Mouse (Mus musculus): ENCODE results near the gene Sumo2. TPM values are rescaled to one million over a fixed set of nuclear protein-coding genes. Genes with fewer than 3 reads are reported as not detected.

The Sumo2 gene
- total RNA-seq, 1 experiment: 579 TPM

DNA sequence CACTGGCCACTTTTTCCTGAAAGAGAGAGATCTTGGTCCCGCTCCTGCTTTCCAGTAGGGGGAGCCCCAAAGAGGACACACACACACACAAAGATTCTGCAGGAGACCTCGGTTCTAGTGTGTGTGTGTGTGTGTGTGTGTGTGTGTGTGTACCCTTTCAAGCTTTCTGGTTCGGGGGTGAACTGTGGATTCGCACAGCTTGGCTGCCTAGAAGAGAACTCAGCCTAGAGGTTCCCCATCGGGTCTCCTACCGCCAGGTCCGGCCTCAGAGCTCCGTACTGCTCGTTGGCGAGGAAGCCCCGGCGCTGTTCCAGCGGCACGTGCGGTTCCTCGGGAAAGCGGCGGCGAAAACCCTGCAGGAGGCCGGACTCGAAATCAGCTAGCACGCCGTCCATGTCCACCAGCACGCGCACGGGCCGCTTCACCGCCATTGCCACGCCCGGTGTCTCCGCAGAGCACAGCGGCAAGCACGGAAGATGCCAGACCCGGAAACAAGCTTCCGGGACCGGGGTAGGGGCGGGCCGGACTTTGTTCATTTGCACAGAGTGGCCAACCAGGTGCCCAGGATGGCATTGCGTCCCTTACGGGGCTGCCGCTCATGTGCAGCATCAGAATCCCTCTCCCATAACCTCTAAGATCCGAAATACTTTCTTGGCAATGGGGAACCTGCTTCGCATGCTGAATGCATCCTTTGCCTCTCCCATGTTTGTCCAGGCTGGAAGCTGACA, 44.6 kb downstream of the Sumo2 start, which contains the start of gene Nt5c:
Nt5c (minus strand) TSS at position 507 of the 728 bp plus-strand sequence.
- H3K27ac ChIP-seq (ENCODE audit: insufficient read depth, low read depth, low read length, poor library complexity, severe bottlenecking): no peak within 1 kb of the TSS
- no peak for DNase-seq (ENCODE audit: low read depth, low spot score)

DNA sequence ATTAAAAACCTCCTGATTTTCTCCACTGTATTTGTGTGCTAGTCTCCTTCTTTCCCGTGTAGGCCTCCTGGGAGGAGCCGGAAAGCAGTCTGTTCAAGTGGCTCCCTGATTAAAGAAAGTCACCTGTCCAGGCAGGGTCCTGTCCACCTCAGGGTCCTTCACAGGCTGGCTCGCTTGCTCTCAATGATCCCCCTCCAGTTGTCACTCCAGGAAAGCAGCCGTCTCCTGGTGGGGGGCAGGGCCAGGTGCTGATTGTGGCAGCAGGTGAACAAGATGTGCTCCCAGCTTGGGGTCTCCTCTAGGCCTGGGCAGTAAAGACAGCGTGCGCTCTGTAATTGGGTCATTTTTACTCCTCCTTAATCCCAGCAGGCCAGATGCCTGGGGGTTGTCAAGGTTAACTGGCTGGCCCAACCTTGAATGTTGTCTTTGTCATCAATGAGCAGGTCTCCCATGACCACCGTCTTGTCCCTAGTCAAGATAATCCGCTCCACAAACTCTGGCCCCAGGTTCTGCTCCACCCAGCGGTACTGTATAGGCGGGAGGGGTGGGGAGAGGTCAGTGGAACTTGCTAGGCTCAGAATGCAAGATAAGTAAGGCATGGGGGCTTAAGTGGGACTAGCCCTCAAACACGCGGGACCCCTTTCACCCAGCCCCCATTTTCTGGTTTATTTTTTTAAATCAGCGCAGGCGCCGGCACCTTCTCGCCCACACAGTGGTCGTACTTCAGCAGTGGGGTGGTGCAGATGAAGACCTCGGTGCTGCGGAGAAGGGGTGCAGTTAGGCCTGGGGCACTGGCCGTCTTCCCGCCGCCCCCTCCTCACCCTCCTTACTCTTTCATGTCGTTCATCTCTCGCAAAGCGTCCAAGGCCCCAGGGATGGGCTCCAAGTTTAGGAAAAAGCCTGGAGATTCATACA, 45.4 kb downstream of the Sumo2 start:
- Histone ChIP-seq H3K36me3 (ENCODE audit: control insufficient read depth, insufficient read depth, low read length, poor library complexity, severe bottlenecking) (peaks cover 9% of the 10 kb centered on the region; the same call in 1 of the 2 replicates), H3K9ac (ENCODE audit: insufficient read depth, low read depth, low read length, poor library complexity, severe bottlenecking) (peak overlapping the region; percentile 72), H3K4me1 (ENCODE audit: control insufficient read depth in 2 of 2, insufficient read depth in 2 of 2, low read length in 2 of 2, poor library complexity in 1 of 2) (peaks cover 0 to 9% of the 10 kb centered on the region in 2 experiments; a peak in 2 of 4 replicates), H3K27ac (ENCODE audit: insufficient read depth, low read depth, low read length, poor library complexity, severe bottlenecking) (no peak overlapping the region), H3K4me3 (ENCODE audit: insufficient read depth in 1 of 2, low read depth in 1 of 2, low read length in 2 of 2, poor library complexity in 1 of 2, severe bottlenecking in 1 of 2) (peak overlapping the region; percentile 80 to 81), H3K9me3 (ENCODE audit: control insufficient read depth, insufficient read depth, low read depth, low read length) (no peaks in the 10 kb centered on the region)
- no peak for DNase-seq (ENCODE audit: low read depth, low spot score)
- no peak for TF ChIP-seq CHD2 (IDR thresholded peaks at IDR 0.05; ENCODE audit: low read depth, low read length)
- no peak for TF ChIP-seq HCFC1 (IDR thresholded peaks at IDR 0.05; ENCODE audit: borderline replicate concordance, insufficient read depth, low read length)
- no peak for TF ChIP-seq MAFK (IDR thresholded peaks at IDR 0.05; ENCODE audit: insufficient read depth, low read depth, low read length)
- no peak for TF ChIP-seq ZC3H11A (IDR thresholded peaks at IDR 0.05; ENCODE audit: borderline replicate concordance, low read depth, low read length)
- TF ChIP-seq ZNF384 (IDR thresholded peaks at IDR 0.05; ENCODE audit: low read depth, low read length): no peak
- in situ Hi-C loops (cut with MboI; ENCODE audit: low sequenced_read_pairs in 2 of 2, unreplicated experiment in 2 of 2): no loop called here

More for the DNA sequence above, 44.6 kb downstream of the Sumo2 start, which contains the start of gene Nt5c:
- H3K9ac ChIP-seq (ENCODE audit: insufficient read depth, low read depth, low read length, poor library complexity, severe bottlenecking): peak within 1 kb of the TSS; percentile 74
- H3K4me3 ChIP-seq (ENCODE audit: insufficient read depth in 1 of 2, low read depth in 1 of 2, low read length in 2 of 2, poor library complexity in 1 of 2, severe bottlenecking in 1 of 2): peak within 1 kb of the TSS; percentile 80 to 81
- in situ Hi-C loops (cut with MboI; ENCODE audit: low sequenced_read_pairs in 2 of 2, unreplicated experiment in 2 of 2): no loop called here
- no peaks in the 10 kb centered on the region for H3K9me3 ChIP-seq (ENCODE audit: control insufficient read depth, insufficient read depth, low read depth, low read length)
- peaks cover 0 to 8% of the 10 kb centered on the region in 2 experiments; a peak in 2 of 4 replicates for H3K4me1 ChIP-seq (ENCODE audit: control insufficient read depth in 2 of 2, insufficient read depth in 2 of 2, low read length in 2 of 2, poor library complexity in 1 of 2)
- no peak for TF ChIP-seq MAFK (IDR thresholded peaks at IDR 0.05; ENCODE audit: insufficient read depth, low read depth, low read length)
- TF ChIP-seq ZC3H11A (IDR thresholded peaks at IDR 0.05; ENCODE audit: borderline replicate concordance, low read depth, low read length): no peak
- peak; percentile 31; the same call in 1 of the 2 replicates for TF ChIP-seq HCFC1 (IDR thresholded peaks at IDR 0.05; ENCODE audit: borderline replicate concordance, insufficient read depth, low read length)
- peaks cover 9% of the 10 kb centered on the region; the same call in 1 of the 2 replicates for H3K36me3 ChIP-seq (ENCODE audit: control insufficient read depth, insufficient read depth, low read length, poor library complexity, severe bottlenecking)

DNA sequence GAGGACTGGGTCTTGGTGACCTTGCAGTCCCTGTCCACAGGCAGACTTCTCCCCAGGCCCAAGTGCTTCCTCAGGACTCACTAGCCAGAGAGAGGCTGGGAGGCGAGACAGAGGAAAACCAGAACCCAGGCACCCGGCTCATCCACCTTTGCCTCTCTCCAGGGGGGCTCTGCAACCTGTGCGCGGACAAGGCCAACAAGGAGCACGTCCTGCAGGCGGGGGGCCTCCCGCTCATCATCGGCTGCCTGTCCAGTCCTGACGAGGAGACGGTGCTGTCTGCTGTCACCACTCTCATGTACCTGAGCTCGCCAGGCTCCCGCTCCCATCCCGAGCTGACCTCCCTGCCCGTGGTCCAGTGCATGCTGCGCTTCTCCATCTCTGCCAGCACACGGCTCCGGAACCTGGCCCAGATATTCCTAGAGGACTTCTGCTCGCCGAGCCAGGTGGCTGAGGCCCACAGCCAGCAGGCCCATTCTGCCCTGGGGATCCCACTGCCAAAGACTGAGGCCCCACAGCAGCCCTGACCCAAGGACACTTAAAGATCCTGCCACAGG, 47.4 kb downstream of the Sumo2 start:
- Histone ChIP-seq H3K27ac (ENCODE audit: insufficient read depth, low read depth, low read length, poor library complexity, severe bottlenecking) (no peak overlapping the region), H3K9ac (ENCODE audit: insufficient read depth, low read depth, low read length, poor library complexity, severe bottlenecking) (no peak overlapping the region), H3K9me3 (ENCODE audit: control insufficient read depth, insufficient read depth, low read depth, low read length) (no peaks in the 10 kb centered on the region), H3K4me1 (ENCODE audit: control insufficient read depth in 2 of 2, insufficient read depth in 2 of 2, low read length in 2 of 2, poor library complexity in 1 of 2) (peaks cover 0 to 12% of the 10 kb centered on the region in 2 experiments; a peak in 2 of 4 replicates), H3K4me3 (ENCODE audit: insufficient read depth in 1 of 2, low read depth in 1 of 2, low read length in 2 of 2, poor library complexity in 1 of 2, severe bottlenecking in 1 of 2) (no peak overlapping the region), H3K36me3 (ENCODE audit: control insufficient read depth, insufficient read depth, low read length, poor library complexity, severe bottlenecking) (peaks cover 9% of the 10 kb centered on the region; the same call in 1 of the 2 replicates)
- TF ChIP-seq ZC3H11A (IDR thresholded peaks at IDR 0.05; ENCODE audit: borderline replicate concordance, low read depth, low read length) (no peak), CHD2 (IDR thresholded peaks at IDR 0.05; ENCODE audit: low read depth, low read length) (no peak), MAFK (IDR thresholded peaks at IDR 0.05; ENCODE audit: insufficient read depth, low read depth, low read length) (no peak), ZNF384 (IDR thresholded peaks at IDR 0.05; ENCODE audit: low read depth, low read length) (no peak), HCFC1 (IDR thresholded peaks at IDR 0.05; ENCODE audit: borderline replicate concordance, insufficient read depth, low read length) (no peak)
- in situ Hi-C loops (cut with MboI; ENCODE audit: low sequenced_read_pairs in 2 of 2, unreplicated experiment in 2 of 2): no loop called here
- DNase-seq (ENCODE audit: low read depth, low spot score): no peak

DNA sequence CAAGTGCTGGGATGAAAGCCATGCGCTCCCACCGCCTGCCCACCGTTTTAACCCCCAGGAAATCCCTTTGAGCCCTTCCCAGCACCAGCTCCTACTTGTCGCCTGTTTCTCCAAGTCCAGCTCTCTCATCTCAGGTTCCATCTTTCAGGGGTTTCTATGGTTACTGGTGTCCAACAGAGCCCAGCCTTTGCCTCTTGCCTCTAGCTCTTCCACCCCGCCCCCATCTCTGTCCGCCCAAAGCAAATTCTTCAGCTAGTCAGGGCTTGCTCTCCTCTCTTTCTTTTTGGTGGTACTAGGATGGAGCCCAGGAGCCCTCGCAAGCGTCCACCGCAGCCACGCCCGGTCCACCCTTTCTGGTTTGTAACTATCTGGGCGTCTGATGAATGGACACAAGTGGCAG, 50.9 kb downstream of the Sumo2 start:
- peaks cover 0 to 4% of the 10 kb centered on the region in 2 experiments; a peak in 1 of 4 replicates for H3K4me1 ChIP-seq (ENCODE audit: control insufficient read depth in 2 of 2, insufficient read depth in 2 of 2, low read length in 2 of 2, poor library complexity in 1 of 2)
- in situ Hi-C loops (cut with MboI; ENCODE audit: low sequenced_read_pairs in 2 of 2, unreplicated experiment in 2 of 2): no loop called here
- H3K9ac ChIP-seq (ENCODE audit: insufficient read depth, low read depth, low read length, poor library complexity, severe bottlenecking): no peak overlapping the region
- peaks cover 9% of the 10 kb centered on the region; the same call in 1 of the 2 replicates for H3K36me3 ChIP-seq (ENCODE audit: control insufficient read depth, insufficient read depth, low read length, poor library complexity, severe bottlenecking)
- peak overlapping the region; percentile 8; the same call in 1 of the 2 replicates for H3K27ac ChIP-seq (ENCODE audit: insufficient read depth, low read depth, low read length, poor library complexity, severe bottlenecking)
- no peaks in the 10 kb centered on the region for H3K9me3 ChIP-seq (ENCODE audit: control insufficient read depth, insufficient read depth, low read depth, low read length)
- DNase-seq (ENCODE audit: low read depth, low spot score): peak; percentile 40
- H3K4me3 ChIP-seq (ENCODE audit: insufficient read depth in 1 of 2, low read depth in 1 of 2, low read length in 2 of 2, poor library complexity in 1 of 2, severe bottlenecking in 1 of 2): no peak overlapping the region
- no peak for TF ChIP-seq MAFK (IDR thresholded peaks at IDR 0.05; ENCODE audit: insufficient read depth, low read depth, low read length)
- no peak for TF ChIP-seq HCFC1 (IDR thresholded peaks at IDR 0.05; ENCODE audit: borderline replicate concordance, insufficient read depth, low read length)
- no peak for TF ChIP-seq ZNF384 (IDR thresholded peaks at IDR 0.05; ENCODE audit: low read depth, low read length)
- TF ChIP-seq ZC3H11A (IDR thresholded peaks at IDR 0.05; ENCODE audit: borderline replicate concordance, low read depth, low read length): no peak
- no peak for TF ChIP-seq CHD2 (IDR thresholded peaks at IDR 0.05; ENCODE audit: low read depth, low read length)

Data from ES-E14 (cell line).